Mouse (Mus musculus) stomach, adult 2 months (tissue): ENCODE results near the gene Olfr1364. TPM values are rescaled to one million over a fixed set of nuclear protein-coding genes. Genes with fewer than 3 reads are reported as not detected.

Experiments used
- polyA plus RNA-seq: library from polyadenylated mRNA; depleted of rRNA; stranded (reverse); fragments of >200 nt; gene quantifications from 2 replicates; pipeline ENCODE4 v1.2.3, GENCODE M21; 2012; rRNA removed

The Olfr1364 gene
- not detected in 2 replicates for polyA plus RNA-seq

DNA sequence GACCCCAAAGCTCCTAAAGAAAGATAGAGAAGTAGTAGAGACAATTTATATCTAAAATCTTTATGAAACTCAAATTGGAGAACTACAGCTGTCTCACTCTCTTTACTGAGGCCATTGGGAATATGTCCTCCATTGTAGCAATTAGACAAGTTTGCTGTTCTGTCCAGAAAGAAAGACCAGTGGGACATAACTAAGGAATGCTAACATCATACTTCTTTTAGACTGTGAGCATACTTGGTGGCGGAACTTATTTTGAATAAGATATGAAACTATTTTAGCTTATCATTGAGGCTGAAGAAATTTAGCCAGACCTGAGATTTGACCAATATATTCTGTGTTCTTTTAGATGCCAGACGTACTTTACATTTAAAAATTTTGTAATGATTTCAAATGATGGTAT lies at the start of gene Olfr1364:
TSS of gene Olfr1364 (minus strand) at position 101 of the 400 bp plus-strand sequence.

DNA sequence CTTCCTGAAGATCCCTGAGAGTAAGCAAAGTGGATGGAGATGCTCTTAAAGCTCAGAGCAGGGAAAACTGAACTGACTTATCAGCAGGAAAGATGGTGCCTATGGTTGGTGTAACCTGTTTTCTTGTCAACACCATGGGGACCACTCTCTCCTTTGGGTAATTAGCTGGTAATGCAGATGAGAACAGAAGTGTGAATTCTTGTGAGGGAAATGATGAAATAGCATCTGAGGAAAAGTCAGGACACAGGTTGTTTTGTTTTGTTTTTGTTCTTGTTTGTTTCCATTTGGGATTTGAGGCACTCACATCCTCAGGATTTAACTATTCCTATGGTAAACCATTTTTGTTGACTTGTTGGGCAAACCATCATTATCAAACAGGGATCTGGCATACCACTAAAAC lies 32.4 kb upstream of the Olfr1364 start, which contains the start of gene Olfr1362:
TSS of gene Olfr1362 (minus strand) at position 101 of the 400 bp plus-strand sequence.

DNA sequence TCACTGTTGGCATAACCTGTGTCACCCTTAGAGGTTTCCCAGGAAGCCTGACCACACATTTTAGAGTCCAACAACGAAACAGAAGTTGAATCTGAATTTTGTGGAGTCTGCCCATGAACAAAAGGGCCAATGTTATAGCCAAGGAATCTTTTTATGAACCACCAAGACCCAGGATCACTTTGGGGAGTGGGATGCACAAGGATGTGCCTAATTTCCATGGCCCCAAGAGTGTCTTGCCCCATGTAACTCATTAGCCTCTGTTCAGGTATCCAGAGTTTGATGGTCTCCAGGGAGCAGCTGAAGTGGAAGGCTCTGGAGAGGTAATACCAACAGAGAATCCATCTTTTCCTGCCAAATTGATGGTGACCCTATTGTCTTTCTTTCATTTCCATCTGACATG lies 21.8 kb downstream of the Olfr1364 start, which contains the start of gene Olfr1535:
TSS of gene Olfr1535 (minus strand) at position 101 of the 400 bp plus-strand sequence.

DNA sequence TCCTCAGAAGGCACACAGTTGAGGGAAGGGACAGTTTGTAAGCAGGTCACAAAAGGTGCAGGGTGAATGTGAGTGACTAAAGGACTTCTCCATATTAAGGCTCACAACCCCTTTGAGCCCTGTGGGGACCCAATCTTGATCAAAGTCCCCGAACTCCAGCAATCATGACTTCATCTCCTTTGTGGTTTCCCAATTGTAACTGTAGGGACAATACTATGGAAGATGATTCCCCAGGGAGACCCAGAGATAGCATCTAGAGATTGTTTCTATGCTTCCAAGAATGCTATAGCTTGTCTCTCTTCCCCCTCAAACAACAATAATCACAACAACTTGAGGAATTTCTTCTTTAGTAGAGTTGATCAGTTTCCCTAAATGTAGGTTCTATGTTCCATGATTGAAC lies 38.9 kb downstream of the Olfr1364 start, which contains the start of gene Olfr1366:
TSS of gene Olfr1366 (minus strand) at position 101 of the 400 bp plus-strand sequence.

DNA sequence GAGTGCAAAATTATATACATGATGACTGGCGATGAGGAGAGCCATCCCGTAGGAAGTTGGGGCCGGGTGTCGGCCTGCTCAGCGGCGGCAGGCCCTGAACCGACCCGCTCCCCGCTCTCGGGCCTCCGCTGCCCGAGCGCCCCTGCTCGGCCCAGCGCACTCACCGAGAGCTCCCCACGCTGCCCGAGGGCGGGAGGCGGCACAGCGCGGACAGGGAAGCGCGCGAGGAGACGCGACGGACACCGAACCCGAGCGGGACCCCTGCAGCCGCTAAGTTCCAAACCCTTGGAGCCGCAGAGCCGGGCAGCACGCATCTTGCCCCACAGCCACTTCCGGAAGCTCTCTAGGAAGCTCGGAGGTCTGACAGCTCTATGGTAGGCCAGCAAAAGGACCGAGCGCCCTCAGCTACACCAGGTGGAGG lies 50.8 kb downstream of the Olfr1364 start, which contains the start of gene Zkscan8:
TSS of gene Zkscan8 (minus strand) at position 340 of the 421 bp plus-strand sequence.

Other genes starting within 250 kb of the Olfr1364 start
- gene Olfr1367, start 234.8 kb downstream of the Olfr1364 start, polyA plus RNA-seq, result not detected in 2 replicates
- 0.09 and 0.19 TPM in 2 replicates for gene Zscan12, start 218.9 kb downstream of the Olfr1364 start, polyA plus RNA-seq
- 4.7 and 5.7 TPM in 2 replicates for gene Zkscan3, start 179.0 kb downstream of the Olfr1364 start, polyA plus RNA-seq
- 0.15 TPM in 1 of 2 replicates, not detected in the other for gene Pgbd1, start 140.7 kb downstream of the Olfr1364 start, polyA plus RNA-seq
- 0.71 and 1.9 TPM in 2 replicates for gene Zscan26, start 128.0 kb downstream of the Olfr1364 start, polyA plus RNA-seq
- gene Nkapl, start 113.2 kb downstream of the Olfr1364 start, polyA plus RNA-seq, result 0.08 and 0.15 TPM in 2 replicates
- 0.05 and 0.26 TPM in 2 replicates for gene Zkscan4, start 102.9 kb downstream of the Olfr1364 start, polyA plus RNA-seq
- not detected in 2 replicates for gene Gm10065, start 102.3 kb downstream of the Olfr1364 start, polyA plus RNA-seq
- not detected in 2 replicates for gene AK157302, start 86.5 kb downstream of the Olfr1364 start, polyA plus RNA-seq
- 17.8 and 21.1 TPM in 2 replicates for gene Gm11273, start 80.3 kb downstream of the Olfr1364 start, polyA plus RNA-seq
- gene Zkscan8, start 50.6 kb downstream of the Olfr1364 start, polyA plus RNA-seq, result 0.41 and 0.57 TPM in 2 replicates
- not detected in 2 replicates for gene Olfr1366, start 39.0 kb downstream of the Olfr1364 start, polyA plus RNA-seq
- gene Olfr1535, start 21.9 kb downstream of the Olfr1364 start, polyA plus RNA-seq, result not detected in 2 replicates
- gene Olfr1362, start 32.3 kb upstream of the Olfr1364 start, polyA plus RNA-seq, result not detected in 2 replicates
- not detected in 2 replicates for gene Olfr11, start 60.8 kb upstream of the Olfr1364 start, polyA plus RNA-seq
- gene Olfr1361, start 81.6 kb upstream of the Olfr1364 start, polyA plus RNA-seq, result not detected in 2 replicates
- gene Olfr1360, start 95.6 kb upstream of the Olfr1364 start, polyA plus RNA-seq, result not detected in 2 replicates
- not detected in 2 replicates for gene Olfr1359, start 116.4 kb upstream of the Olfr1364 start, polyA plus RNA-seq
- gene Hist1h2bl, start 134.4 kb upstream of the Olfr1364 start, polyA plus RNA-seq, result 2.0 and 2.3 TPM in 2 replicates
- gene Hist1h2ai, start 134.7 kb upstream of the Olfr1364 start, polyA plus RNA-seq, result 10.0 and 28.4 TPM in 2 replicates
- gene Hist1h3h, start 135.9 kb upstream of the Olfr1364 start, polyA plus RNA-seq, result 30.9 and 34.4 TPM in 2 replicates
- 0.27 and 2.2 TPM in 2 replicates for gene Hist1h2bm, start 140.3 kb upstream of the Olfr1364 start, polyA plus RNA-seq
- gene Hist1h4j, start 153.3 kb upstream of the Olfr1364 start, polyA plus RNA-seq, result 1.6 and 2.1 TPM in 2 replicates
- 4.7 and 8.7 TPM in 2 replicates for gene Hist1h4k, start 168.7 kb upstream of the Olfr1364 start, polyA plus RNA-seq
- gene Hist1h2ak, start 172.1 kb upstream of the Olfr1364 start, polyA plus RNA-seq, result 8.2 and 14.0 TPM in 2 replicates
- 1.2 and 4.2 TPM in 2 replicates for gene Hist1h2bn, start 172.4 kb upstream of the Olfr1364 start, polyA plus RNA-seq
- gene Hist1h1b, start 198.9 kb upstream of the Olfr1364 start, polyA plus RNA-seq, result 0.24 TPM in 1 of 2 replicates, not detected in the other
- gene Hist1h3i, start 201.6 kb upstream of the Olfr1364 start, polyA plus RNA-seq, result 19.2 and 38.0 TPM in 2 replicates
- 1.5 and 14.1 TPM in 2 replicates for gene Hist1h2an, start 205.5 kb upstream of the Olfr1364 start, polyA plus RNA-seq
- gene Hist1h2bp, start 205.7 kb upstream of the Olfr1364 start, polyA plus RNA-seq, result 0.90 TPM in 1 of 2 replicates, not detected in the other
- 6.4 and 9.3 TPM in 2 replicates for gene Hist1h2bq, start 228.4 kb upstream of the Olfr1364 start, polyA plus RNA-seq
- gene Hist1h2ao, start 228.7 kb upstream of the Olfr1364 start, polyA plus RNA-seq, result not detected in 2 replicates
- gene Hist1h4m, start 230.0 kb upstream of the Olfr1364 start, polyA plus RNA-seq, result not detected in 2 replicates